Mouse (Mus musculus) MEL-GATA-1-ER (cell line): ENCODE measurements around the gene Ngb.
A peak's percentile ranks its signal among the peaks of the same experiment; 100 is the strongest.

Experiments
- DNase-seq: peaks from one replicate; pipeline ENCODE4 v3.0.0-alpha.2; 2012; ENCODE audit warnings: low read depth; ENCODE audit errors: extremely low read depth

Gene Ngb

DNA sequence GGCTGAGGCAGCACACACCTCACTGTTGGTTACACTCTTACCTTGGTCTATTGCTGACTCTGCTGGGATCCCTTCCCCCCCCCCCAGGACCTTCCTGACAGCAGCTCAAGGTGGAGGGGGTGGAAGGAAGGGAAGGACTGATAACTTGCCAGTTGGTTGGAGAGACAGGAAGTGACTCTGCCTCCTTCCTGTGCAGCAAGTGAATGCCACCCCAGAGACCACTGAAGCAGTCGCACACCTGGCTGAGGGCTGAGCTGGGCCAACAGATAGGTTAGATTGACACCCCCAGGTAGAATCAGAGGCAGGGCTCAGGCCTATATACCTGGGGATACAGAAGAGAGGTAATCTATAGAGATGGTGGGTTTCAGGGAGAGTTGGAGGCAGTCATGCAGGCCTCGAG, 10.4 kb downstream of the Ngb start:
- no peak for DNase-seq

DNA sequence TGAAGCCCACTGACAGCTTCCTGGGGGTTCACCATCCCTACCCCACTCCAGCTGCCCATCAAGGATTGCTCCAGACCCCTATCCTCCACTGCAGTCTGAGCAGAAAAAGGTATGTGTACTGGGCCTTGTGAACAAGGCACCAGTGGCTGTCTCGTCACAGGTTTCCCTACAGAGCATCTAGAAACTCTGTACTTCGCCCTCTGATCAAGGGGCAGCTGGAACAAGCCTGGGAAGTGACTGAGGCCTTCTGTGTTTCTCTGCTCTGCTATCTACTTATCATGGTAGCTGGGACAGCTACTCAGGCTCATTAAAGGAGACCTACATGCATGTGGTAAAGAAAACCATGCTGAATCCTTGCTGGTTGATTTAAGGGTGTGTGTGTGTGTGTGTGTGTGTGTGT, 12.6 kb downstream of the Ngb start:
- DNase-seq = no peak

DNA sequence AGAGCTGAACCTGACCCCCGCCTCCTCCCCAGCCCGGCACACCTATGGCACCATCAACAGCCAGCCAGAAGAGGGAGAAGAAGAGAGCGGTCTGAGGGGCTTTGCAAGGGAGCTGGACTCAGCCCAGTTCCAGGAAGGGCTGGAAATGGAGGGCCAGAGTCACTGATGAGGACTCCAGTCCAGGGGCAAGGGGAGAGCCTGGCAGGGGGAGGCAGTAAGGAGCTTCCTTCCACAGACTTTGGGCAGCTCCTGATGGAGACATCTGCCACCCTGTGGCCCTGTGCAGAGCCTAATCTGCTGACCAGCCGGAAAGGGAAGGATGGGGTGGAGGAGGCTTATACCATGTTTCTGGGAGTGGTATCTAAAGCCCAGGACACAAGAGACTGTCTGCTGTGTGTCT, 13.1 kb downstream of the Ngb start:
- DNase-seq = no peak

DNA sequence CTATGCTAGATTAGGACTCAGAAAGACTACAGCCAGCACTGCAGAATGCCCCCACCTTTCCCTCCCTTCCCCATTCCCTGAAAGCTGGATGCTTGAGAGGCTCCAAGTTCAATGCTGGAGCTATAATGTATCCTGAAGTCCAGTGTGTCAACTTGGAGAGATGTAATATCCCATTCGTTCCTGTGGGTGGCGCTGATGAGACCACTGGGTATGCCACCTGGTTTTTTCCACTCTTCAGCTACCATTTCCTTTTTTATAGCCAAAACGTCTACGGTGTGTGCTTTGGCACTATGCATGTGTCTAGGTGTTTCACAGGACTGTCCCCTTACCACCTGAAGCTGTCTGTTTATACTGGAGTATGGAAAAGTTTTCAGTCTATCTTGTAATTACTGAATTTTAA, 14.0 kb downstream of the Ngb start:
- peak; percentile 29 for DNase-seq

DNA sequence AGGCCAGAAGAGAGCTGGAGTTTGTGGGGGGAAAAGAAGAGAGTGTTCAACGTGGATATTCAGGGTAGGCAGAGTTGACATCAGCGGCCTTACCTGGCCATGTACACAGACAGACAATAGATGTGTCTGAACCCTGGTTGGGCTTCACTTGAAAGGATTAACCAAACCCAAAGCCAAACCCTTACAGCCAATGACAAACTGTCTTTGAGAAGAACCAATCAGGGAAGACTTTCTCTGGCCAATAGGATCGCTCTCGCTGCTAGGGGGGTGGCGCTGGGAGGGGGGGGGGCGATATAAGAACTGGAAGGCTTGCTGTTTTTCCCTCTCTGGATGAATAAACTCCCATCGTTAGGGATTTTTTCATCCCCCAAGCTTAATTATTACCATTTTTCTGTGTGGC, 15.1 kb downstream of the Ngb start:
- DNase-seq = no peak

DNA sequence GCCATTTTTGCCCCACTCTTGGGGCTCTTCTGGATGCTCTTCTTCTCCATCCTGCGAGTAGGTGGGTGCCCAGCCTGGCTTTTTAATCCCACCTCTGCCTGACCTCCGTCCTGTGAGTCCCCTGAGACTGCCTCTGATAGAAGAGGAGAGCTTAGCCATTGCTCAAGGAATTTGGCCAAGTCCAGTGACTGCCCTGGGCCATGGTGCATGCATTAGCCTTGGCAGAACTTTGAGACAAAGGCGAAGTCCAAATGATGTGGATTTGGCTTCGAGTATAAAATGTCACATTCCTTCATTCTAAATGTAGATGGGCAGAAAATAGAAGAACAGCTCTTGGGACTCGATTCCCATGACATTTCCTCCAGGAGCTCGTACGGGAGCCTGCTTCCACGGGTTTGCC, 19.5 kb downstream of the Ngb start:
- no peak for DNase-seq

DNA sequence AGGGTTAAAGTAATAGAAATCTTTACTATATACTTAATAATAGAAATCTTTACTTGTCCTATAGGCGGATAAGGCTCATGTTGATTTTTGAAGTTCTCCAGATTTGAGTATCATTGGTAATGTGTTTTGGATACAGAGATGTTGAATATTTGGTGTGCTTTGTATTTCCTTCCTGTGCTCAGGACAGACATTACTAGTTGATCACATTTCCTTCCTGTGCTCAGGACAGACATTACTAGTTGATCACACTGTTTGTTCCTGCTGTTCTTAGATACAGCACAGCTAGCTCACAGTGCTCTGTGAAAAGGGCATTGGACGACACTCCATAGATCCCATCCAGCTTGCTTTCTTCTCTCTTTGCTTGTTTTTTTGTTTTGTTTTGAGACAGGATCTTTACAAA, 25.7 kb downstream of the Ngb start:
- no peak for DNase-seq

DNA sequence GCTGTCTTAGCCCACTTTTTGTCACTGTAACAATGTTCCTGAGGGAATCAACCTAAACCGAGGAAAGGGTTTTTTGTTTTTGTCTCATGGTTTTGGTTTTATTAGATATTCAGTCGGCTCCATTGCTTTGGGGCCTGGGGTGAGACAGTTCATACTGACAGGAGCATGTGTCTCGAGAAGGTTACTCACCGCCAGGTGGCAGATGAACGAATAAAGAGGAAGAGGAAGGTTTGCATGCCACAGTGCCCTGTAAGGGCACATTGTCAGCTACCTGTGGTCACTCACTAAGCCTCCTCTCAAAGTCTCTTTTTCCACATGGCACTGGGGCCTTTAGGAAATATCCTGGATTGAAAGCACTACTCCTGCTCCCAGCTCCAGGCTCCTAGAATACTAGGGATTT, 31.8 kb downstream of the Ngb start:
- DNase-seq = no peak

DNA sequence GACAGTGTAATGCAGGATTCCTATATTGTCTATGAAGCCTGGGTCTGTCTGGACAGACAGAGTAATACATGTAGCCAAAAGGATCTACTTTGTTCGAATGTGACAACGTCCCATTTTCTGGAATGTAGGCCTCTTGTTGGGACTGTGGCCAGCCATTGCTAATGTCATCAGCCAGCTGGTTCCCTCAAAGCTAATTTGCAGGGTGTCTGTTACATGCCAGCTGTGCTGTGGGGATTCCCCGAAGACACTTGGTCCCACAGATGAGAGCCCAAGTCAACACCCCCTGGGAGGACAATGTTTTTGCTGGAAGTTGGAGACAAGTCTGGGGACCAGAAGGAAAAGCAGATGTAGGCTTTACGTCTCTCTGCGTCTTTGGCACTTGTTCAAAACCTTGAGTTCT, 35.9 kb downstream of the Ngb start:
- DNase-seq = no peak

DNA sequence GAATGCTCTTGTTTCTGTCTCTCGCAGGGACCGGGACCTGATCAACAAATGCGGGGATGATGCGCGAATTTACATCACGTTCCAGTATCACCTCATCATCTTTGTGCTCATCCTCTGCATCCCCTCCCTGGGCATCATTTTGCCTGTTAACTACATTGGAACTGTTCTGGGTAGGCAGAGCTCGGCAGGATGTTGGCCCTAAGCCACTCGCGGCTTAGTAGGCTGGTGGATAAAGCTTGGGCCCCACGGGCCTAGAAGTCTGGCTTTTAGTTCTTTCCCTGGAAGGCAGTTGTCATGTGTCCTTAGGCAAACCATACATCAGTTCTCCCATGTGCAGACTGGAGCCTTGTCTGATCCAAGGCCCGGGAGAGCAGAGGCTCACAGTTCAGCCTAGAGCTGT, 36.9 kb downstream of the Ngb start:
- no peak for DNase-seq

DNA sequence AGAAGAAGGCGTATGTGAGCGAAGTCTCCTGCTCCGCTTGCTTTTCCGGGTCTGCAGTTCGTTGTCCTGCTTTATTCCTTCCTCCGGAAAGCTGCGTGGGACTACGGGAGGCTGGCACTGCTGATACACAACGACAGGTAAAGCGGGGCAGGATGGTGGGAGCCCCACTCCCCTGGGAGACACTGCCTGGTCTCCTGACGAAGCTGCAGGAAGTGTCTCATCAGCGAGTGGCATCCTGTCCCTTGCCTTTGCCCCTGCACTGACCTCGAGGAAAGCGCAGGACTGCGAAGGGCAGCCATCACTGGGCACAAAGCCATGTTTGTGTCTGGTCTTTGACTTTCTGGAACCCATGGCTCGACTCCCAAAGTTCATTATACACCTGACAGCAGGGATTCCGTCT, 45.3 kb downstream of the Ngb start:
- no peak for DNase-seq

DNA sequence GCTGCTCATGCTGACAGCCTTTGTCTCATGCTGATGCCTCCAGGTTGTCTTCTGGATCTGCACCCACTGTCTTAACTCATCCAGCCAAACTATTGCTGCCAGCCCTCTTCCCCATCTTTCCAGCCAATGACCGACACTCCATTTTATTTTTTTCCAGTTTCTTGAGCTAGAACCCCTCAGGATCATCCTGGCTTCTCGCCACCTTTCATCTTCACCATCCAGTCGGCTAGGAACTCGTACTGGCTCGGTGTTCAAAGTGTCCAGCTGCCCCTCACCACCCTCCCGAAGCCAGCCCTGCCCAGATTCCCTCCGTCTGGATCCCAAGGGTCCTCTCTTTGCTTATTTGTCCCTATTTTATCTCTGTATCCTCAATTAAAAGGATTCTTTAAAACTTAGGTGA, 47.5 kb downstream of the Ngb start:
- no peak for DNase-seq

DNA sequence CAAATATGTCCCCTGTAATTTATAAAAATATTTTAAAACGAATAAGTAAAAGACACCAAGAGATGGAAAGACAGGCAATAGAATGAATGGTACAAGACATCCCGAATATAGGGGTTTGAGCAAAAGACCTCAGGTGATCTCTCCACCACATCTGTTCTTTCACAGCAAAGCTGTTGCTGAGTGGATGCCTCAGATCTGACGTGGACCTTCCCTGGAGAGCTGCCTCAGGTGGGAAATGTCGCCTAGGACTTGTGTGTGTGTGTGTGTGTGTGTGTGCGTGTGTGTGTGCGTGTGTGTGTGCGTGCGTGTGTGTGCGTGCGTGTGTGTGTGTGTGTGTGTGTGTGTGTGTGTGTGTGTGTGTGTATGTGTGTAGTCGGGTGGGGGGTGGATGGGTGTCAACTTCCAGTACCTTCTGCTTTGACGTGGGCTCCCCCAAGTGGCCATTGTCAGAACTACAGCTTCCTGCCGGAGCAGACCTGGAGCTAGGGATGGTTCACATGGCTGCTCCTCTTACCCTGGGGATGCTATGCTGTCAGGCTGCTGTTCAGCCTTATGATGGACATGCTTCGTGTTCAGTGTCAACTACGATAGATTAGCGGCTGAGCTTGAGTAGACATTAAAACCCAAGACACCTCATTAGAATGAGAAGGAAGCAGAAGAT, 49.5 kb downstream of the Ngb start:
- peak; percentile 31 for DNase-seq

DNA sequence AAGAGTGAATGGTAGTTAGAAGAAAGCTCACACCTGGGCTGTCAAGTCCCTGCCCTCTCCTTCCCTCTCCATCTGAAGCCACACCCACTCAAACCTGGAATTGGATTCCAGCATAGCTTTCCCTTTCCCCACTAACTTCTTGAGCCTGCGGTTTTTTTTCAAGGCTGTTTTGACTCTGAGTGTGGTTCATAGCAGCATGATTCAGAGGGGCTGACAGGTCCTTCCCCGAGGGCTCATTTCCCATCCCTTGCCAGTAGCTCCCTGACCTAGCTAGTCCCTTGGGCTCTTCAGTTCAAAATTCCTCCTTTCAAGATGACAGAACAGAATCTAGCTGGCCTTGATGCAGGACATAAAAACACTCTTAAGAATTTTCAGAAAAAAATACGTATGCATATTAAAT, 54.8 kb downstream of the Ngb start:
- no peak for DNase-seq
